Mouse (Mus musculus): ENCODE measurements around the gene Fam163b. TPM values are rescaled to one million over a fixed set of nuclear protein-coding genes. Genes with fewer than 3 reads are reported as not detected.

The Fam163b gene
- total RNA-seq, 2 experiments from 2014 or later = not detected

GRCm38 (mm10) chr2:27122578-27122977 lies 19.7 kb downstream of the Fam163b start:
- Histone ChIP-seq H3K27ac (no peak overlapping the region), H3K4me3 (no peak overlapping the region)
- TF ChIP-seq CTCF (IDR thresholded peaks at IDR 0.05) = no peak
- intact Hi-C loops (cut with DNase I) = loop anchor here (5.0 kb wide), 1 partner anchor 80 kb away; no protein-coding TSS in a partner anchor
- DNase-seq = no peak

- intact Hi-C loops (cut with DNase I) = loop anchor here (2.0 to 5.0 kb wide), 2 partner anchors 47 to 79 kb away; no protein-coding TSS in a partner anchor
- DNase-seq = no peak
- no peak for TF ChIP-seq CTCF (IDR thresholded peaks at IDR 0.05)
- H3K4me3 ChIP-seq = no peak overlapping the region
- no peak overlapping the region for H3K27ac ChIP-seq
Observed at GRCm38 (mm10) chr2:27121626-27122355, 20.5 kb downstream of the Fam163b start.

- intact Hi-C loops (cut with DNase I) = loop anchor here (2.0 to 5.0 kb wide), 2 partner anchors 45 to 78 kb away; no protein-coding TSS in a partner anchor
- peak; percentile 84 for DNase-seq
- peak overlapping the region; percentile 35 for H3K27ac ChIP-seq
- no peak for TF ChIP-seq CTCF (IDR thresholded peaks at IDR 0.05)
- H3K4me3 ChIP-seq = no peak overlapping the region
Observed at GRCm38 (mm10) chr2:27120241-27120641, 22.1 kb downstream of the Fam163b start.

- Histone ChIP-seq H3K27ac (0 out of 2 replicates have a peak overlapping the region, but pooled peaks have one; percentile 3), H3K4me3 (no peak overlapping the region)
- DNase-seq = no peak
- no peak for TF ChIP-seq CTCF (IDR thresholded peaks at IDR 0.05)
- intact Hi-C loops (cut with DNase I) = loop anchor here (2.0 to 5.0 kb wide), 2 partner anchors 45 to 77 kb away; no protein-coding TSS in a partner anchor
Observed at GRCm38 (mm10) chr2:27119766-27120165, 22.5 kb downstream of the Fam163b start.

- intact Hi-C loops (cut with DNase I) = no loop called here
- no peak for DNase-seq
- no peak overlapping the region for H3K4me3 ChIP-seq
Observed at GRCm38 (mm10) chr2:27118452-27118851, 23.8 kb downstream of the Fam163b start.

GRCm38 (mm10) chr2:27114169-27114568 lies 28.1 kb downstream of the Fam163b start:
- intact Hi-C loops (cut with DNase I) = no loop called here
- no peak for DNase-seq
- no peak for TF ChIP-seq CTCF (IDR thresholded peaks at IDR 0.05)
- Histone ChIP-seq H3K4me3 (no peak overlapping the region), H3K27ac (no peak overlapping the region)

More at GRCm38 (mm10) chr2:27118452-27118851, 23.8 kb downstream of the Fam163b start:
- no peak overlapping the region for H3K27ac ChIP-seq
- no peak for TF ChIP-seq CTCF (IDR thresholded peaks at IDR 0.05)

- DNase-seq = no peak
- intact Hi-C loops (cut with DNase I) = no loop called here
- Histone ChIP-seq H3K4me3 (no peak overlapping the region), H3K27ac (no peak overlapping the region)
- TF ChIP-seq CTCF (IDR thresholded peaks at IDR 0.05) = no peak
Observed at GRCm38 (mm10) chr2:27112585-27112984, 29.7 kb downstream of the Fam163b start.

- intact Hi-C loops (cut with DNase I) = no loop called here
- H3K27ac ChIP-seq = no peak overlapping the region
- TF ChIP-seq CTCF (IDR thresholded peaks at IDR 0.05) = no peak
- no peak for DNase-seq
- H3K4me3 ChIP-seq = no peak overlapping the region
Observed at GRCm38 (mm10) chr2:27109052-27109451, 33.2 kb downstream of the Fam163b start.

- H3K27ac ChIP-seq = no peak overlapping the region
- intact Hi-C loops (cut with DNase I) = no loop called here
- no peak for DNase-seq
- no peak for TF ChIP-seq CTCF (IDR thresholded peaks at IDR 0.05)
- H3K4me3 ChIP-seq = no peak overlapping the region
Observed at GRCm38 (mm10) chr2:27108144-27108543, 34.1 kb downstream of the Fam163b start.

GRCm38 (mm10) chr2:27106816-27107215 lies 35.5 kb downstream of the Fam163b start:
- no peak for DNase-seq
- no peak for TF ChIP-seq CTCF (IDR thresholded peaks at IDR 0.05)
- H3K27ac ChIP-seq = no peak overlapping the region
- intact Hi-C loops (cut with DNase I) = no loop called here
- no peak overlapping the region for H3K4me3 ChIP-seq

GRCm38 (mm10) chr2:27103554-27103953 lies 38.7 kb downstream of the Fam163b start:
- no peak for TF ChIP-seq CTCF (IDR thresholded peaks at IDR 0.05)

GRCm38 (mm10) chr2:27097776-27098175 lies 44.5 kb downstream of the Fam163b start:
- Histone ChIP-seq H3K27ac (peak overlapping the region; percentile 68), H3K4me3 (no peak overlapping the region)
- intact Hi-C loops (cut with DNase I) = no loop called here
- TF ChIP-seq CTCF (IDR thresholded peaks at IDR 0.05) = no peak
- peak; percentile 52 for DNase-seq

More at GRCm38 (mm10) chr2:27103554-27103953, 38.7 kb downstream of the Fam163b start:
- H3K27ac ChIP-seq = no peak overlapping the region
- no peak for DNase-seq
- intact Hi-C loops (cut with DNase I) = no loop called here
- H3K4me3 ChIP-seq = no peak overlapping the region

GRCm38 (mm10) chr2:27097241-27097656 lies 45.0 kb downstream of the Fam163b start:
- H3K27ac ChIP-seq = peak overlapping the region; percentile 68
- TF ChIP-seq CTCF (IDR thresholded peaks at IDR 0.05) = no peak
- intact Hi-C loops (cut with DNase I) = no loop called here
- no peak overlapping the region for H3K4me3 ChIP-seq
- no peak for DNase-seq

Data from gastrocnemius, adult 2 months (tissue).